Mouse (Mus musculus): ENCODE measurements around the gene Bicc1. TPM values are rescaled to one million over a fixed set of nuclear protein-coding genes. Genes with fewer than 3 reads are reported as not detected.

Bicc1 gene
- polyA plus RNA-seq, 2 experiments = 1.7 to 1.8 TPM

DNA sequence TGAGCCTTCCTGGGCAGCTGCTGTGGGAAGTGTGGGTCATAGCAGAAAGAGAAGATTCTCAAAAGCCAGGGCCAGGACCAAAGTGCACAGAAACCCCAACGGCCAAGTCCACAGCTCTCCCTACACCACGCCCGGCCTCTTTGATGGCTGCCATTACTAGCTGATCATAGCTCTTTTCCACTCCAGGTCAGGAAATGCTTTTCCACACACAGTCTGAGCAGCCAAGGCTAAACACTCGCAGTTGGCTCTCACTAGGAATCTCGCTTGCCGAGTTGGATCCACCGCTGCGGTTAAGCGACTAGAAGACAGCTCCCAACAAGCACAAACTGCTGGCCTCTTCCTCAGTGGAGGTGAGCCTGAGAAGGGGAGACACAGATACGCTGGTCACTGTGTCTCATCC is 10.3 kb upstream of the Bicc1 start:
- 64% methylated on average over 10 of the region's 10 CpGs for WGBS (ENCODE audit: insufficient replicate concordance)
- Histone ChIP-seq H3K9me3 (ENCODE audit: control insufficient read depth, low read length) (no peaks in the 10 kb centered on the region), H3K4me3 (ENCODE audit: insufficient read depth in 1 of 2, low read depth in 2 of 2, low read length in 2 of 2) (no peak overlapping the region), H3K4me2 (ENCODE audit: low read depth) (no peak overlapping the region), H3K9ac (replicated peaks) (no peak overlapping the region), H3K27ac (no peak overlapping the region), H3K27me3 (ENCODE audit: control insufficient read depth, insufficient read depth, low read length) (no peaks in the 10 kb centered on the region), H3K36me3 (replicated peaks; ENCODE audit: control insufficient read depth, insufficient read depth, low read depth) (no peaks in the 10 kb centered on the region), H3K4me1 (replicated peaks; ENCODE audit: control insufficient read depth in 2 of 2, insufficient read depth in 2 of 2, low read length in 1 of 2) (no peaks in the 10 kb centered on the region)
- no peak for DNase-seq (ENCODE audit: low read depth in 3 of 3, low spot score in 3 of 3)
- no peak for ATAC-seq (ENCODE audit: insufficient read depth)
- no peak for TF ChIP-seq EP300 (IDR thresholded peaks at IDR 0.05; ENCODE audit: low read depth)
- TF ChIP-seq CTCF (IDR thresholded peaks at IDR 0.05; ENCODE audit: low read depth) = no peak

GRCm38 (mm10) chr10:71169171-71169570 is 9.7 kb upstream of the Bicc1 start:
- H3K4me3 ChIP-seq (ENCODE audit: insufficient read depth in 1 of 2, low read depth in 2 of 2, low read length in 2 of 2) = no peak overlapping the region
- ATAC-seq (ENCODE audit: insufficient read depth) (no peak), DNase-seq (ENCODE audit: low read depth in 3 of 3, low spot score in 3 of 3) (no peak)
- H3K4me1 ChIP-seq (replicated peaks; ENCODE audit: control insufficient read depth in 2 of 2, insufficient read depth in 2 of 2, low read length in 1 of 2) = no peaks in the 10 kb centered on the region
- no peak for TF ChIP-seq EP300 (IDR thresholded peaks at IDR 0.05; ENCODE audit: low read depth)
- TF ChIP-seq CTCF (IDR thresholded peaks at IDR 0.05; ENCODE audit: low read depth) = no peak
- H3K27ac ChIP-seq = no peak overlapping the region
- H3K4me2 ChIP-seq (ENCODE audit: low read depth) = no peak overlapping the region
- no peak overlapping the region for H3K9ac ChIP-seq (replicated peaks)
- 34% methylated on average over 4 of the region's 4 CpGs for WGBS (ENCODE audit: insufficient replicate concordance)
- H3K36me3 ChIP-seq (replicated peaks; ENCODE audit: control insufficient read depth, insufficient read depth, low read depth) = no peaks in the 10 kb centered on the region
- H3K27me3 ChIP-seq (ENCODE audit: control insufficient read depth, insufficient read depth, low read length) = no peaks in the 10 kb centered on the region
- H3K9me3 ChIP-seq (ENCODE audit: control insufficient read depth, low read length) = no peaks in the 10 kb centered on the region

- TF ChIP-seq CTCF (IDR thresholded peaks at IDR 0.05; ENCODE audit: low read depth) = no peak
- TF ChIP-seq EP300 (IDR thresholded peaks at IDR 0.05; ENCODE audit: low read depth) = no peak
- H3K9me3 ChIP-seq (ENCODE audit: control insufficient read depth, low read length) = no peaks in the 10 kb centered on the region
- no peak overlapping the region for H3K4me3 ChIP-seq (ENCODE audit: insufficient read depth in 1 of 2, low read depth in 2 of 2, low read length in 2 of 2)
- H3K36me3 ChIP-seq (replicated peaks; ENCODE audit: control insufficient read depth, insufficient read depth, low read depth) = no peaks in the 10 kb centered on the region
- DNase-seq (ENCODE audit: low read depth in 3 of 3, low spot score in 3 of 3) = no peak
- ATAC-seq (ENCODE audit: insufficient read depth) = no peak
- no peak overlapping the region for H3K9ac ChIP-seq (replicated peaks)
- WGBS (ENCODE audit: insufficient replicate concordance) = 66% methylated on average over 12 of the region's 12 CpGs
- no peak overlapping the region for H3K4me2 ChIP-seq (ENCODE audit: low read depth)
- no peaks in the 10 kb centered on the region for H3K4me1 ChIP-seq (replicated peaks; ENCODE audit: control insufficient read depth in 2 of 2, insufficient read depth in 2 of 2, low read length in 1 of 2)
- peaks cover 27% of the 10 kb centered on the region for H3K27me3 ChIP-seq (ENCODE audit: control insufficient read depth, insufficient read depth, low read length)
- H3K27ac ChIP-seq = no peak overlapping the region
Measured at GRCm38 (mm10) chr10:71160449-71160848, 949 bp upstream of the Bicc1 start.

DNA sequence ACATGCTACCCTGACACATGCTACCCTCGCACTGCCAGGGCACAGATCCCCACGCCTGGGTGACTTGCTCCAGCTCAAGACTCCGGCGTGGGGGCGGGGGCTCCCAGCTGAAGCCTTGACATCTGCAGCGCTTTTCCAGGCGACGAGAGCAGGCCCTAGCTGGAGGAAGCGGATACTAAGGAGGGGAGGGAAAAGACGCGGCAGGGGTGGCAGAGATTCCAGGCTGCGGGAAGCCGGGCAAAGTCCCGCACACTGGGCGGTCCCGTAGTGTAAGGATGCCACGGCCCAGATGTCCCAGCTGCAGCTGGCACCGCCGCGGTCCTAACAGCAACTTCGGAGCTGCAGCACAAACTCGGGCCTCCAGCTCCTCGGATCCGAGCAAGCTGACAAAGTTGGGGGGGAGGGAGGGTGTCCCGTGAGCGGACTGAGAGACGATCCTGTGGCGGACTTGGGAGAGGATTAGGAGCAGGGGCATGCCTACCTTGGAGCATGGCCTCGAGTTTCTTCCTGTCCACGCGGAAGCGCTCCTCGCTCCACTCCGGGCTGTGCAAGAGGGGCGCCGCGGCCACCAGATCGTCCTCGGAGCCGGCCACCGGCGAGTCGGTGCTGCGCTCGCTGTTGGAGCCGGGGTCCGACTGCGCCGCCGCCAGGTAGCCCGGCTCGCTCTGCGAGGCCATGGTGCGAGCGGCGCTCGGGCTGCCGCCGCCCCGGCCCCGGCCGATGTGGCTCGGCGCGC is 392 bp downstream of the Bicc1 start:
- H3K4me2 ChIP-seq (ENCODE audit: low read depth) = peak overlapping the region; percentile 42
- ATAC-seq (ENCODE audit: insufficient read depth) (peak; percentile 23; the same call in 1 of the 2 replicates), DNase-seq (ENCODE audit: low read depth in 3 of 3, low spot score in 3 of 3) (no peak)
- H3K27ac ChIP-seq = no peak overlapping the region
- no peaks in the 10 kb centered on the region for H3K4me1 ChIP-seq (replicated peaks; ENCODE audit: control insufficient read depth in 2 of 2, insufficient read depth in 2 of 2, low read length in 1 of 2)
- no peaks in the 10 kb centered on the region for H3K36me3 ChIP-seq (replicated peaks; ENCODE audit: control insufficient read depth, insufficient read depth, low read depth)
- TF ChIP-seq CTCF (IDR thresholded peaks at IDR 0.05; ENCODE audit: low read depth) (no peak), EP300 (IDR thresholded peaks at IDR 0.05; ENCODE audit: low read depth) (no peak)
- 2% methylated on average over 56 of the region's 65 CpGs for WGBS (ENCODE audit: insufficient replicate concordance)
- H3K4me3 ChIP-seq (ENCODE audit: insufficient read depth in 1 of 2, low read depth in 2 of 2, low read length in 2 of 2) = peak overlapping the region; percentile 44 to 54
- H3K9me3 ChIP-seq (ENCODE audit: control insufficient read depth, low read length) = no peaks in the 10 kb centered on the region
- H3K9ac ChIP-seq (replicated peaks) = no peak overlapping the region
- peaks cover 27% of the 10 kb centered on the region for H3K27me3 ChIP-seq (ENCODE audit: control insufficient read depth, insufficient read depth, low read length)

GRCm38 (mm10) chr10:71156569-71156968 is 2.9 kb downstream of the Bicc1 start:
- H3K36me3 ChIP-seq (replicated peaks; ENCODE audit: control insufficient read depth, insufficient read depth, low read depth) = no peaks in the 10 kb centered on the region
- no peaks in the 10 kb centered on the region for H3K9me3 ChIP-seq (ENCODE audit: control insufficient read depth, low read length)
- no peak overlapping the region for H3K9ac ChIP-seq (replicated peaks)
- H3K4me2 ChIP-seq (ENCODE audit: low read depth) = no peak overlapping the region
- DNase-seq (ENCODE audit: low read depth in 3 of 3, low spot score in 3 of 3) (no peak), ATAC-seq (ENCODE audit: insufficient read depth) (no peak)
- WGBS (ENCODE audit: insufficient replicate concordance) = 55% methylated on average over 5 of the region's 5 CpGs
- no peaks in the 10 kb centered on the region; a peak in 1 of 4 replicates for H3K4me1 ChIP-seq (replicated peaks; ENCODE audit: control insufficient read depth in 2 of 2, insufficient read depth in 2 of 2, low read length in 1 of 2)
- no peak overlapping the region for H3K27ac ChIP-seq
- H3K27me3 ChIP-seq (ENCODE audit: control insufficient read depth, insufficient read depth, low read length) = peaks cover 27% of the 10 kb centered on the region
- TF ChIP-seq CTCF (IDR thresholded peaks at IDR 0.05; ENCODE audit: low read depth) (no peak), EP300 (IDR thresholded peaks at IDR 0.05; ENCODE audit: low read depth) (no peak)
- no peak overlapping the region for H3K4me3 ChIP-seq (ENCODE audit: insufficient read depth in 1 of 2, low read depth in 2 of 2, low read length in 2 of 2)
